Mouse (Mus musculus): ENCODE data around the gene Cacna1c. TPM values are rescaled to one million over a fixed set of nuclear protein-coding genes. Genes with fewer than 3 reads are reported as not detected.

Gene Cacna1c
- polyA plus RNA-seq, 1 experiment, result not detected

DNA sequence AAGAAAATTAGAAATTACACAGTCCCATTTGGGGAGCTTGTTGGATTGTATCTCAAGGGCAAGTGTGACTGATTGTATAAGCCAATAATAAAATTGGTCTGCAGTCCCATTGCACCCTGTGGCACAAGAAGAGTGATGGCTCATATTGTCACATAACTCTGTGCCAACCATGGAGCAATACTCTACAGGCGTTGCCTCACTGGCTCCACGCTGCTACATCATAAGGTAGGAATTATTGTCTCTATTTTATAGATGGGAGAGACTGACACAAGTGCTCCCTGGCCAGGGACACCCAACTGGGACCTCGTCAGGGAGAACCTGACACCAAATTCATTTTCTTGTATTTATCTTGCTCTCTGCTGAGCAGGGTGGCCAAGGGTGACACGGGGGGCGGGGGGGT, 85.8 kb downstream of the Cacna1c start:
- TF ChIP-seq POLR2A (IDR thresholded peaks at IDR 0.05; ENCODE audit: insufficient read length, low read depth) (no peak), USF1 (IDR thresholded peaks at IDR 0.05; ENCODE audit: low read depth) (no peak), POLR2AphosphoS2 (IDR thresholded peaks at IDR 0.05; ENCODE audit: insufficient read length, low read depth) (no peak), MYOG (IDR thresholded peaks at IDR 0.05; ENCODE audit: control insufficient read depth in 1 of 3, insufficient read depth in 1 of 3, insufficient read length in 2 of 3, low read depth in 2 of 3) (no peak), TCF12 (IDR thresholded peaks at IDR 0.05; ENCODE audit: insufficient read depth, poor library complexity, severe bottlenecking) (no peak), REST (IDR thresholded peaks at IDR 0.05; ENCODE audit: insufficient read depth, insufficient read length) (no peak), SRF (IDR thresholded peaks at IDR 0.05; ENCODE audit: control insufficient read depth, insufficient read length, low read depth) (no peak), E2F4 (IDR thresholded peaks at IDR 0.05; ENCODE audit: insufficient read depth) (no peak), MAX (IDR thresholded peaks at IDR 0.05; ENCODE audit: low read depth) (no peak), CEBPB (IDR thresholded peaks at IDR 0.05; ENCODE audit: insufficient read depth, poor library complexity, severe bottlenecking) (no peak), MYOD1 (IDR thresholded peaks at IDR 0.05; ENCODE audit: control insufficient read depth in 1 of 3, insufficient read length in 2 of 3, low read depth in 2 of 3) (no peak), TCF3 (IDR thresholded peaks at IDR 0.05; ENCODE audit: insufficient read length, low read depth) (no peak)
- Histone ChIP-seq H3K4me2 (ENCODE audit: low read depth) (no peak overlapping the region), H3K36me3 (ENCODE audit: control insufficient read depth, insufficient read depth) (no peaks in the 10 kb centered on the region), H3K27me3 (ENCODE audit: control insufficient read depth, insufficient read depth, insufficient read length) (peaks cover 61% of the 10 kb centered on the region), H3ac (ENCODE audit: control insufficient read depth, insufficient read length) (no peak overlapping the region), H3K79me2 (ENCODE audit: control insufficient read depth, insufficient read depth) (no peaks in the 10 kb centered on the region), H3K4me3 (no peak overlapping the region)

- H3K4me2 ChIP-seq (ENCODE audit: low read depth), result peak overlapping the region; percentile 60
- TF ChIP-seq TCF3 (IDR thresholded peaks at IDR 0.05; ENCODE audit: insufficient read length, low read depth) (no peak), MYOD1 (IDR thresholded peaks at IDR 0.05; ENCODE audit: control insufficient read depth in 1 of 3, insufficient read length in 2 of 3, low read depth in 2 of 3) (no peak), CEBPB (IDR thresholded peaks at IDR 0.05; ENCODE audit: insufficient read depth, poor library complexity, severe bottlenecking) (no peak), E2F4 (IDR thresholded peaks at IDR 0.05; ENCODE audit: insufficient read depth) (no peak)
- no peak overlapping the region for H3ac ChIP-seq (ENCODE audit: control insufficient read depth, insufficient read length)
- peaks cover 62% of the 10 kb centered on the region for H3K27me3 ChIP-seq (ENCODE audit: control insufficient read depth, insufficient read depth, insufficient read length)
- no peak overlapping the region for H3K4me3 ChIP-seq
- H3K79me2 ChIP-seq (ENCODE audit: control insufficient read depth, insufficient read depth), result no peaks in the 10 kb centered on the region
- no peaks in the 10 kb centered on the region for H3K36me3 ChIP-seq (ENCODE audit: control insufficient read depth, insufficient read depth)
Measured at GRCm38 (mm10) chr6:119108466-119109394, 87.5 kb downstream of the Cacna1c start.

DNA sequence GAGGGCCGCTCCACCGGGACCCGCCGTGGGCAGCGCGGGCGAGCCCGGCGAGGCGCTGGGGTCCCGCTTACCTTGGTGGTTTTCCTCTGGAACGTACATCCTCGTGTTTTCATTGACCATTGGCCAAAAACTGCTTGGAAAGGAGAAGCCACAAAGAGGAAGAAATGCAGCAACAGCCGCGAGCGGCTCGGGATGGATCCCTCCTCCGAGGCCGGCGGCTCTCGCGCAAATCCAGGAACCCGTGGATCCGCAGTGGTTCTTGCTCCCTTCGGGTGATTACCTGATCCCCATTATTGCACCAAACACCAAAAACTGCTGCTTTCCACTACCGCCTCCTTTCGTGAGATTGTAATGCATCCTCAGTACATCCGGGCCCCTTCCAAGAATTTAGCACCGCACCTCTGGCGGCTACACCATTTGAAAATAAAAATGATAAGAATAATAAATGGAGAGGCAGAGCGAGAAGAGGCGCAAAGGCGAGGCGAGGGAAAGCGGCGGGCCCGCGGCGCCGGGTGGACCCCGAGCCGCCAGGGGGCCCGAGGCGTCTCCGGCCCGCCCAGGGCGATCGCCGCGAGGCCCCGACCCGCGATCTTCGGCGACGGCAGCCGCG, 88.3 kb downstream of the Cacna1c start:
- TF ChIP-seq E2F4 (IDR thresholded peaks at IDR 0.05; ENCODE audit: insufficient read depth), result no peak
- TF ChIP-seq MYOD1 (IDR thresholded peaks at IDR 0.05; ENCODE audit: control insufficient read depth in 1 of 3, insufficient read length in 2 of 3, low read depth in 2 of 3), result no peak
- no peak for TF ChIP-seq POLR2AphosphoS2 (IDR thresholded peaks at IDR 0.05; ENCODE audit: insufficient read length, low read depth)
- no peak for TF ChIP-seq MYOG (IDR thresholded peaks at IDR 0.05; ENCODE audit: control insufficient read depth in 1 of 3, insufficient read depth in 1 of 3, insufficient read length in 2 of 3, low read depth in 2 of 3)
- TF ChIP-seq SRF (IDR thresholded peaks at IDR 0.05; ENCODE audit: control insufficient read depth, insufficient read length, low read depth), result no peak
- no peak for TF ChIP-seq USF1 (IDR thresholded peaks at IDR 0.05; ENCODE audit: low read depth)
- TF ChIP-seq REST (IDR thresholded peaks at IDR 0.05; ENCODE audit: insufficient read depth, insufficient read length), result no peak
- no peak for TF ChIP-seq MAX (IDR thresholded peaks at IDR 0.05; ENCODE audit: low read depth)
- no peak for TF ChIP-seq POLR2A (IDR thresholded peaks at IDR 0.05; ENCODE audit: insufficient read length, low read depth)
- Histone ChIP-seq H3K4me2 (ENCODE audit: low read depth) (peak overlapping the region; percentile 24), H3ac (ENCODE audit: control insufficient read depth, insufficient read length) (no peak overlapping the region), H3K79me2 (ENCODE audit: control insufficient read depth, insufficient read depth) (no peaks in the 10 kb centered on the region), H3K27me3 (ENCODE audit: control insufficient read depth, insufficient read depth, insufficient read length) (peaks cover 56% of the 10 kb centered on the region), H3K4me3 (no peak overlapping the region), H3K36me3 (ENCODE audit: control insufficient read depth, insufficient read depth) (no peaks in the 10 kb centered on the region)

GRCm38 (mm10) chr6:119107140-119107855, 88.9 kb downstream of the Cacna1c start:
- peaks cover 51% of the 10 kb centered on the region for H3K27me3 ChIP-seq (ENCODE audit: control insufficient read depth, insufficient read depth, insufficient read length)
- no peaks in the 10 kb centered on the region for H3K79me2 ChIP-seq (ENCODE audit: control insufficient read depth, insufficient read depth)
- TF ChIP-seq MYOD1 (IDR thresholded peaks at IDR 0.05; ENCODE audit: control insufficient read depth in 1 of 3, insufficient read length in 2 of 3, low read depth in 2 of 3), result no peak
- TF ChIP-seq MYOG (IDR thresholded peaks at IDR 0.05; ENCODE audit: control insufficient read depth in 1 of 3, insufficient read depth in 1 of 3, insufficient read length in 2 of 3, low read depth in 2 of 3), result no peak
- no peak for TF ChIP-seq USF1 (IDR thresholded peaks at IDR 0.05; ENCODE audit: low read depth)
- no peak for TF ChIP-seq TCF3 (IDR thresholded peaks at IDR 0.05; ENCODE audit: insufficient read length, low read depth)
- no peak for TF ChIP-seq MAX (IDR thresholded peaks at IDR 0.05; ENCODE audit: low read depth)
- H3K36me3 ChIP-seq (ENCODE audit: control insufficient read depth, insufficient read depth), result no peaks in the 10 kb centered on the region
- no peak overlapping the region for H3ac ChIP-seq (ENCODE audit: control insufficient read depth, insufficient read length)
- no peak overlapping the region for H3K4me3 ChIP-seq
- H3K4me2 ChIP-seq (ENCODE audit: low read depth), result no peak overlapping the region

Data from myocyte (in vitro differentiated cells).